Mouse (Mus musculus) hindbrain, embryonic 10.5 days (tissue): ENCODE data around the gene Klhl40. TPM values are rescaled to one million over a fixed set of nuclear protein-coding genes. Genes with fewer than 3 reads are reported as not detected.

ENCODE experiments used
- DNase-seq: peaks from one replicate; pipeline ENCODE4 v3.0.0-alpha.2; 2017; ENCODE audit warnings: low spot score
- H3K27ac ChIP-seq: fragments of 300-500 bp; sonication (generic); 2 replicates; pipeline ENCODE4 v1.5.1; 2016; ENCODE audit warnings: mild to moderate bottlenecking, moderate library complexity
- H3K27me3 ChIP-seq: fragments of 300-500 bp; sonication (generic); 2 replicates; pipeline ENCODE4 v1.6.1; 2016; ENCODE audit warnings: mild to moderate bottlenecking; ENCODE audit not compliant: poor library complexity, insufficient read depth, severe bottlenecking
- H3K36me3 ChIP-seq: fragments of 300-500 bp; sonication (generic); 2 replicates; pipeline ENCODE4 v1.6.1; 2016; ENCODE audit warnings: mild to moderate bottlenecking, moderate library complexity
- H3K4me1 ChIP-seq: fragments of 300-500 bp; sonication (generic); replicated peaks from 2 replicates; pipeline ENCODE4 v1.6.1; 2016; ENCODE audit warnings: mild to moderate bottlenecking
- H3K4me3 ChIP-seq: fragments of 300-500 bp; sonication (generic); 2 replicates; pipeline ENCODE4 v1.5.1; 2016; ENCODE audit warnings: mild to moderate bottlenecking, moderate library complexity
- H3K9me3 ChIP-seq: fragments of 300-500 bp; sonication (generic); 2 replicates; pipeline ENCODE4 v1.6.1; 2016; ENCODE audit warnings: mild to moderate bottlenecking, moderate library complexity
- WGBS: fragments of 180-500 bp; shearing (Covaris S2); methylation state at CpG from one replicate; pipeline ENCODE4 v1.1.7; 2016; 5-methylcytosine and 5-hydroxymethylcytosine counted together
- polyA plus RNA-seq: library from polyadenylated mRNA; unstranded; fragments of >200 nt; fragmentation: Nextera tagmentation; extraction: Ambion mirVana; gene quantifications from 2 replicates; pipeline ENCODE4 v1.2.1, GENCODE M21; 2016

Gene Klhl40
- polyA plus RNA-seq, 1 experiment from 2014 or later: 0.16 TPM

- WGBS: 68% methylated on average over 10 of the region's 10 CpGs
- peak overlapping the region; percentile 97 for H3K27ac ChIP-seq
- no peak for DNase-seq
These were observed 16.2 kb upstream of the Klhl40 start for GRCm38 (mm10) chr9:121761091-121761665.

DNA sequence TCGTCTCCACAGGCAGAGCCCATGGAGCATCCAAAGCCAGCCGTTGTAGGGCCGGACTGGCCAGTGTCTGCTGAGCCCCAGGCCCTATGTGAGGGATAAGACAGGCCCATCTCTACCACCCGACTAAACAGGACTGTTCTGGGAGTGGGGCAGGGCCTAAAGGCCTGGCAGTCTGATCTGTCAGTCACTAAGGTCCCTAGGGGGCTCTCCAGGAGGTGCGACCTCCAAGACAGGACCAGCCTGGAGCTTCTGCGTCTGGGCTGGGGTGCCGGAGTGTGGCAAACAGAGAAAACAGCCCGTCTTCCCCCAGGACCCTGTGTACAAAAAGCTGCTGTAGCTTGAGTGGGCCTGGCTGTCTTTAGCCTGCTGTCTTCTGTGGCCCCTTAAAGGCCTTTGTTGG, 15.6 kb upstream of the Klhl40 start:
- peaks cover 59% of the 10 kb centered on the region for H3K36me3 ChIP-seq

More at GRCm38 (mm10) chr9:121761091-121761665, 16.2 kb upstream of the Klhl40 start:
- no peaks in the 10 kb centered on the region; the same call in 1 of the 2 replicates for H3K27me3 ChIP-seq
- H3K4me3 ChIP-seq: peak overlapping the region; percentile 83
- H3K36me3 ChIP-seq: peaks cover 59% of the 10 kb centered on the region
- H3K4me1 ChIP-seq: peaks cover 48% of the 10 kb centered on the region
- no peaks in the 10 kb centered on the region for H3K9me3 ChIP-seq

GRCm38 (mm10) chr9:121762248-121762647, 15.2 kb upstream of the Klhl40 start:
- H3K27me3 ChIP-seq: no peaks in the 10 kb centered on the region; the same call in 1 of the 2 replicates
- no peak overlapping the region for H3K4me3 ChIP-seq
- peaks cover 48% of the 10 kb centered on the region for H3K4me1 ChIP-seq
- H3K27ac ChIP-seq: peak overlapping the region; percentile 97; the same call in 1 of the 2 replicates
- WGBS: 91% methylated on average over 10 of the region's 10 CpGs
- H3K36me3 ChIP-seq: peaks cover 61% of the 10 kb centered on the region
- H3K9me3 ChIP-seq: no peaks in the 10 kb centered on the region
- no peak for DNase-seq

More for the DNA sequence above, 15.6 kb upstream of the Klhl40 start:
- H3K4me3 ChIP-seq: peak overlapping the region; percentile 83; the same call in 1 of the 2 replicates
- peaks cover 48% of the 10 kb centered on the region for H3K4me1 ChIP-seq
- H3K27ac ChIP-seq: peak overlapping the region; percentile 97; the same call in 1 of the 2 replicates
- no peaks in the 10 kb centered on the region for H3K9me3 ChIP-seq
- no peaks in the 10 kb centered on the region; the same call in 1 of the 2 replicates for H3K27me3 ChIP-seq
- DNase-seq: no peak
- 70% methylated on average over 8 of the region's 8 CpGs for WGBS

GRCm38 (mm10) chr9:121762761-121763160, 14.6 kb upstream of the Klhl40 start:
- WGBS: 91% methylated on average over 25 of the region's 25 CpGs

DNA sequence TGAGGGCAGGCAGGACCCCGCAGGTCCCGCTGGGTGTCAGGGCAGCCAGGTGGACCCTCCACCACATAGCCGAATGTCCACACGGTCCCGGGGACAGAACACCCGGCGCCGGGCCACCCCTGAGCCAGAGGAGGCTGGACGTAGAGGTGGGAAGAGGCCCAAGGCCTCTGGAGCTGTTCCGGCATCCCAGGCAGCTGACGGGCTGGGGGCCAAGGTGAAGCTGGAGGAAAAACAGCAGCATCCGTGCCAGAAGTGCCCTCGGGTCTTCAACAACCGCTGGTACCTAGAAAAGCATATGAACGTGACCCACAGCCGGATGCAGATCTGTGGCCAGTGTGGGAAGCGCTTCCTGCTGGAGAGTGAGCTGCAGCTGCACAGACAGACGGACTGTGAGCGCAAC, 13.7 kb upstream of the Klhl40 start:
- H3K27ac ChIP-seq: no peak overlapping the region
- no peaks in the 10 kb centered on the region for H3K9me3 ChIP-seq
- H3K27me3 ChIP-seq: no peaks in the 10 kb centered on the region
- H3K36me3 ChIP-seq: peaks cover 71% of the 10 kb centered on the region
- H3K4me3 ChIP-seq: no peak overlapping the region
- DNase-seq: no peak
- H3K4me1 ChIP-seq: peaks cover 37% of the 10 kb centered on the region
- WGBS: 94% methylated on average over 19 of the region's 19 CpGs

More at GRCm38 (mm10) chr9:121762761-121763160, 14.6 kb upstream of the Klhl40 start:
- no peak for DNase-seq
- H3K36me3 ChIP-seq: peaks cover 62% of the 10 kb centered on the region
- H3K9me3 ChIP-seq: no peaks in the 10 kb centered on the region
- H3K4me1 ChIP-seq: peaks cover 44% of the 10 kb centered on the region
- no peak overlapping the region for H3K4me3 ChIP-seq
- H3K27ac ChIP-seq: no peak overlapping the region
- H3K27me3 ChIP-seq: no peaks in the 10 kb centered on the region; the same call in 1 of the 2 replicates

GRCm38 (mm10) chr9:121765166-121765855, 12.1 kb upstream of the Klhl40 start:
- H3K4me3 ChIP-seq: no peak overlapping the region
- no peak for DNase-seq
- no peaks in the 10 kb centered on the region for H3K9me3 ChIP-seq
- no peak overlapping the region for H3K27ac ChIP-seq
- H3K36me3 ChIP-seq: peaks cover 73% of the 10 kb centered on the region
- 94% methylated on average over 16 of the region's 16 CpGs for WGBS
- H3K4me1 ChIP-seq: peaks cover 25% of the 10 kb centered on the region
- H3K27me3 ChIP-seq: no peaks in the 10 kb centered on the region

- H3K9me3 ChIP-seq: no peaks in the 10 kb centered on the region
- H3K4me1 ChIP-seq: peaks cover 4% of the 10 kb centered on the region
- WGBS: 77% methylated on average over 5 of the region's 5 CpGs
- peaks cover 21% of the 10 kb centered on the region for H3K27me3 ChIP-seq
- H3K36me3 ChIP-seq: peaks cover 15% of the 10 kb centered on the region
- H3K4me3 ChIP-seq: no peak overlapping the region
- no peak for DNase-seq
- H3K27ac ChIP-seq: no peak overlapping the region
These were observed 5.0 kb upstream of the Klhl40 start for GRCm38 (mm10) chr9:121772412-121772811.

GRCm38 (mm10) chr9:121775951-121776350, 1.5 kb upstream of the Klhl40 start:
- DNase-seq: no peak
- WGBS: 81% methylated on average over 10 of the region's 10 CpGs

GRCm38 (mm10) chr9:121776511-121776910, 896 bp upstream of the Klhl40 start:
- DNase-seq: no peak
- Histone ChIP-seq H3K36me3 (no peaks in the 10 kb centered on the region), H3K9me3 (no peaks in the 10 kb centered on the region), H3K4me3 (no peak overlapping the region), H3K4me1 (peaks cover 13% of the 10 kb centered on the region), H3K27me3 (peaks cover 56% of the 10 kb centered on the region), H3K27ac (no peak overlapping the region)
- WGBS: 87% methylated on average over 7 of the region's 7 CpGs

More at GRCm38 (mm10) chr9:121775951-121776350, 1.5 kb upstream of the Klhl40 start:
- H3K4me3 ChIP-seq: no peak overlapping the region
- H3K9me3 ChIP-seq: no peaks in the 10 kb centered on the region
- peaks cover 56% of the 10 kb centered on the region for H3K27me3 ChIP-seq
- no peak overlapping the region for H3K27ac ChIP-seq
- H3K36me3 ChIP-seq: no peaks in the 10 kb centered on the region
- peaks cover 13% of the 10 kb centered on the region for H3K4me1 ChIP-seq

- Histone ChIP-seq H3K36me3 (no peaks in the 10 kb centered on the region), H3K4me1 (peaks cover 13% of the 10 kb centered on the region), H3K4me3 (peak overlapping the region; percentile 47), H3K9me3 (no peaks in the 10 kb centered on the region), H3K27ac (no peak overlapping the region), H3K27me3 (peaks cover 56% of the 10 kb centered on the region)
- DNase-seq: peak; percentile 46
- WGBS: 13% methylated on average over 54 of the region's 54 CpGs
These were observed 738 bp downstream of the Klhl40 start for GRCm38 (mm10) chr9:121778066-121778624.

- H3K36me3 ChIP-seq: no peaks in the 10 kb centered on the region
- no peak for DNase-seq
- H3K4me3 ChIP-seq: no peak overlapping the region
- no peaks in the 10 kb centered on the region for H3K4me1 ChIP-seq
- 88% methylated on average over 12 of the region's 12 CpGs for WGBS
- peaks cover 11% of the 10 kb centered on the region for H3K27me3 ChIP-seq
- H3K9me3 ChIP-seq: no peaks in the 10 kb centered on the region
- no peak overlapping the region for H3K27ac ChIP-seq
These were observed 7.4 kb downstream of the Klhl40 start for GRCm38 (mm10) chr9:121784801-121785200.

DNA sequence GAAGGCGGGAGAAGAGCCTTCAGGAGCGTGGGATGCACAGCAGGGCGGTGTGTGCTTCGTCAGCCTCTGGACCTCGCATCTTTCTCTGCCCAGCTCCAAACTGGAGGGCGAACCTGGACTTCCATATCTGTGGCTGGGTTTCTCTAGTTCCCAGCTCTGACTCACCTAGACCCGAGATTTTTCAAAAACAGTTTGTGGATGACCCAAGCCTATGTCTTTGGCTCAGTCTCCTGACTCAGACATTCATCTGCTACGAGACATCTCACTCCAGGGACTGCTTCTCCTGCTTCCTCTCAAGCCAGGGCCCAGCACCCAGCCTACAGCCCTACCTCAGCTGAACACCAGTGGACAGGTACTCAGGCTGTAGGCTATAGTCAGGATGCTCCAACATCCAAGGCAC, 7.9 kb downstream of the Klhl40 start:
- H3K27me3 ChIP-seq: peaks cover 7% of the 10 kb centered on the region; the same call in 1 of the 2 replicates
- no peaks in the 10 kb centered on the region for H3K36me3 ChIP-seq
- no peak for DNase-seq
- H3K4me3 ChIP-seq: no peak overlapping the region
- no peaks in the 10 kb centered on the region for H3K4me1 ChIP-seq
- 88% methylated on average over 8 of the region's 8 CpGs for WGBS
- H3K27ac ChIP-seq: no peak overlapping the region
- H3K9me3 ChIP-seq: no peaks in the 10 kb centered on the region

- no peaks in the 10 kb centered on the region; the same call in 1 of the 2 replicates for H3K27me3 ChIP-seq
- DNase-seq: no peak
- H3K4me3 ChIP-seq: no peak overlapping the region
- peaks cover 5% of the 10 kb centered on the region for H3K4me1 ChIP-seq
- H3K27ac ChIP-seq: no peak overlapping the region
- no peaks in the 10 kb centered on the region for H3K36me3 ChIP-seq
- WGBS: 80% methylated on average over 2 of the region's 2 CpGs
- H3K9me3 ChIP-seq: no peaks in the 10 kb centered on the region
These were observed 9.0 kb downstream of the Klhl40 start for GRCm38 (mm10) chr9:121786359-121786758.
